Mouse (Mus musculus) monocyte, adult 5-6 weeks (primary cell): ENCODE measurements around the gene Psmb2. TPM values are rescaled to one million over a fixed set of nuclear protein-coding genes. Genes with fewer than 3 reads are reported as not detected.
A peak's percentile ranks its signal among the peaks of the same experiment; 100 is the strongest.

Experiments
- ATAC-seq: fragments of 153-309, 156-312 bp; replicated peaks from 2 replicates; pipeline ENCODE4 v1.8.0; 2017; ENCODE audit warnings: mild to moderate bottlenecking; ENCODE audit not compliant: low TSS enrichment, insufficient number of reproducible peaks, severe bottlenecking, poor library complexity, low FRiP score
- total RNA-seq: library from RNA; stranded (forward); fragments of 200-1000, 200-491, 200-594 nt; gene quantifications from 3 replicates; pipeline ENCODE4 v1.2.3, GENCODE M21; 2017

The Psmb2 gene
- total RNA-seq, 1 experiment from 2014 or later = 85.4 TPM

DNA sequence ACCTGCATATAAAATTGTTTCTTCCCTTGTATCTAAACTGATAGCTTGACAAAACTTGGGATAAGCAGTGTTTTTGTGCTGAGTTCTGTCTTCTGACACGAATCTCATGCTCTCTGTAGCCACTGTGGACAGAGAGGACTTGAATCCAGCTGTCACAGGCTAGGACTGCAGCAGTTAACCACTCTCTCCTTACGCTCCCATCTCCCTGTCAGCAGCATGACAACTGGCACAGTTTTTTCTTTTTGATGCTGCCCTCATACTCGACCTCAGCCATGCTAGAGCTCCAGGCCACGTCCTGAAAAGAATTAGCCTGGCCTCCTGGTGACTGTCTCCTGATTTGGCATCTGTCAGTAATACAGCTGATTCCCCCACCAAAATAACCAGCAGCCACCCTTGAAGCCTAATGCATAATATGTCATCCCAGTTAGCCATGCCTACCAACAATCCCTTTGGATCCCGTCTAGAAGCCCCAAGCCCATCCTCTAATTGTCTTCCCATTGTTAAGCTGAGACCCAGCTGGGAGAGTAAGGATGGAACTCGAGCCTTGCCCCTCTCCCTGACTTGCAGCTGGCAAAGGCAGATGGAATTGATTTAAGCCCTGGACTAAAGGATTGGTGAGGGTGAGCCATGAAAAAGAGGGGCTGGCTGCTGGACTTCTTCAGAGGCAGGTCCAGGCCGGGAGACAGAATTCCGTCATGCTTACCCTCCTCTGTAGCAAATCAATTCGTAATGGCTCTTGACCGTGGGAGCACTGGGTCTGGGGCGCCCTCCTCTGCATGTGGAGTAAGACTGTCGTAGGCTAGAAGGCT is 29.4 kb downstream of the Psmb2 start:
- no peak for ATAC-seq

DNA sequence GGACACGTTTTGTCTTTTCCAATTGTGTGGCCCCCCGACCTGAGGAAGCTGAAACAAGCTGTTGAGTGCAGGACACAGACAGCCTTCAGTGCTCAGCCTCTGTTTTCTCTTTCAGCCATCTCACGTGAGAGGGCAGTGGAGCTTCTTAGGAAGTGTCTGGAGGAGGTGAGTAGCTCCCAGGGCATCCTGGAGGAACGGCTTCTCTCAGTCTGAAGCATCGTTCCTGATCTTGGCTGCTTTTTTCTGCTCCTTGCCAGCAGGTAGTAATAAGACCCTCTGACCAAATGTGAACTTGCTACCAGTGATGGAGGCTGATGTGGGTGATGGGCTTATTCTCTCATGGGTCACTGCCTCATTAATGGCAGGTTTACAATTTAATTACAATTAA is 30.0 kb downstream of the Psmb2 start:
- ATAC-seq = no peak

DNA sequence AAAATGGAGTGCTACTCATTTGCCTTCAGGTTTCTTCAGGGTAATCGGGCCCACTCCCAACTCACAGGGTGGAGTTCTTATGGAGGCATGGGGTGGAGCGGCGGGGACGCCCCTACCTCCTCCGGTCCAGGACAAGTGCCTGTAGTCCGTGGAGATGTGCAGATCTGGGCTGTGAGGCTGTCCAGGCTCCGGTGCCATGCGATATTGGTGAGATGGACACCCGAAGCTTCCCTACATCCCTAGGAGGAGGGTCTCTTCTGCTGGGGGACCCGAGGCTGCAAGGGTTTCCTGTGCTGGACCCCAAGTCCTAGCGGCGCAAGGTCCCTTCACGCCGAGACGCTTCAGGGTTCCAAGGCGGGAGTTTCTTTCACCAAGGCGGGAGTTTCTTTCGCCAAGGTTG is 54.7 kb downstream of the Psmb2 start:
- no peak for ATAC-seq

DNA sequence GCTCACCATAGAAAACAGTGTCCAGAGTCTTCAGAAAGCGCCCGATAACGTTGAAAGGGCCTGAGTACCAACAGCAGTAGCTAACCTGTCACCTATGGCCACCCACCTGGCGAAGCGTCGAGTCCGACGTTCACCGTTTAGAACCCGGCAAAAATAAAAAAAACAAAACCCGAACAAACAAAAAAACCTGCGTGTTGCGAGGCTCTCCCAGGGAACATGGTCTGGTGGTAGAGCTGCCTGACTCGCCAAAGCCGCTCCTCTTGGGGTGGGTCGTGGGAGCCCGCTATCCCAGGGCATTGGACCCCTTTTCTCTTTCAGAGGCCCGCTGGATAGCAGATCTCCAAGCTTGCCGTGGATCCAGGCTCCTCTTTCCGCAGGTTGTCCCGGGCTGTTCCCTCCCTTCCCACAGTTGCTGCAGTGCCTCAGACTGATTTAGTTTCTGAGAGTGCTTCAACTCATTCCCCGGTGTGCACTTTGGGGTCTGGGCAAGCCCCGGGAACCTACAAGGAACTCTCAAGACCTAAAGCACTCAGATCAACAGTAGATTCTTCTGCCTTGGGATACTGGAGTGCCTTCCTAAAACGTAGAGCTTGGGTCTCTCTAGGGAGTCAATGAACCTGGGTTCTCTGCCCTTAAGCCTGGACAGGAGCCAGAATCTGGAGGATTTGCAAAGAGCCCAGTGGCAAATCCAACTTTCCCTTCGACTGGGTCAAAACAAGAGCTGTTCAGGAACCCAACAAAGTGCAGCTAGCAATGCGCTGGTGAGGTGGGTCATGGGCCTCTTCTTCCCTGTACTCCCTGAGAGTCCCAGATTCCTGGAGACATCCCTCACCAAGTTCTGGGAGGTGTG is 55.3 kb downstream of the Psmb2 start:
- ATAC-seq = no peak

DNA sequence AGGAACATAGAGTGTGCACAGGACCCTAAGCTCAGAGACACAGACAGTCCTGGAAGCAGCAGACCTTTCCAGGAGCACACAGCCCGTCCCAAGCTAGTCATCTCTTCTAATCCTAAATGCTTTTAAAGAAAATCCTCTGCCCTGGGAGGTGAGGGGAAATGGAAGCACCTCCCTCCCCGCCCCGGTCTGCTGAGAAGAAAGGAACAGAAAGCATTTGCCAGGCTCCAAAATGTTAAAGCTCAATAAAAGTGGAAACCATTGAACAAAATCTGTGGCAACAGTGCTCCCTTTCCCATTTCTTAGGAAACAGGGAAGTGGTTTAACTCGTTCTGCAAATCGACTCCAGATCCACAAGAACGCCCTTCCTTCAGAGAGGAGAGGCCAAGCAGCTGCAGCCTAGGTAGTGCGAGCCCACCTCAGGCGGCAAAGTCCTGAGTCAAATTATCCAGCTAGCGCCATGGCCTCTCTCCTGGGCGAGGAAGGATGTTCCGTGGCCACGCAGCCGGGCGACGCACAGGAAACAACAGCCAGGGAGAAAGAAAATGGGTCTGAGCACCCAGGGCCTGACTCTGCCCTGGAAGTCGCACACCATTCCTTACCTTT is 56.7 kb downstream of the Psmb2 start:
- no peak for ATAC-seq

DNA sequence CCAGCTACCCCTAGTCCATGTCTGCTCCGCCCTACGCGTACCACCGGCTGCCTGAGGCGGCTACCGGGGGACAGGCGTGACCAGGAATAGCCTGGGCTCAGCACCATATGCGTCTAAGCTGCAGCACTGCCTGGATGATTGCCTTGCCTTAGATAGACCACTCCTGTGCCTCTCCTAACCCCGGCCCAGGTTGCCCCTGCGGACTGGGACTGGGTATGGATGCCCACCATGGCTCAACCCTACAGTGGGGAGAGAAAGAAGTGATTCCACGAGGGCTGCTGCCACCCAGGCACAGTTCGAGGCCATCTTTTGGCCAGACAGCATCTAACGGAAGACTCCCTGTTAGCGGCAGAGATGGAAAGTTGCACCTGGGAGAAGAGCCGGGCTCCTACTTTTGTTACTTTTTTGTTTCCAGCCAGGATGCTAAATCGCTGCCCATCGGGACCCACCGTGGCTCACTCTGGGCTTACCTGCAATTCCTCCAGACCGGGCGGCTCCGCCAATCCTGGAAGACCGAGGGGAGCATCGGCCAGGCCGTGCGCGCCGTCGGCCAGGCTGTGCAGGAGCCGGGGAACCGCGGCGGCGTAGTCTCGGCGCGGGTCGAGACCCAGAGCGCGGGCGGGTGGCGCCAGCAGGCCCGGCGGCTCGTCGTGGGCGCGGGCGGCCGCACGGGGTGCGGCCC is 57.4 kb downstream of the Psmb2 start:
- ATAC-seq = no peak

DNA sequence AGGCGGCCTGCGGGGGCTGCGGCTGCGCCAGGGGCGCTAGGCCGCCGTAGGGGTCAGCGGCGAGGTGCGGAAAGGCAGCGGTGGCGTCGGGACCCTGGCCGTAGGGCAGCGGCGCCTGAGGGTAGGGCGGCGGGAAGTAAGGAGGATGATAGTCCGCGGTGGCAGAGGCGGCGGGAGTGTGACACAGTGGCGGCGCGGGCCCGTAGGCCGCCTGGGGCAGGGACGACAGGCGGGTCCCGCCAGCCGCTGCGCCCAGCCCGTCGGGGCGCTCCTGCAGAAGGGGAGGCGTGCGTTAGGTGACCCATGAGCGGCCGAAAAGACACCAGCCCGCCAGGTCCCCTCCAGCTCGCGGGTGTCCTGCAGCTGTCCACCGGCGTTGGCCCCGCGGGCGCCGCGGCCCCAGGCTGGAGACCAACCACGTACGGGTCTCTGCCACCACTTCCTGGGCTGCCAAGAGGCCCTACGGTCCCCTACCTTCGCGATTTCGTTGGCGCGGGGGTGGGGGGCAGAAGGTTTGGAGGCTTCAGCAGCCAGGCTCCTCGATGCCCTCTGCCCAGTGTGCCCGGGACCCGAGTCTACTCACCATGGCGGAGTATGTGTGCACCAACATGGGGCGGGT is 58.1 kb downstream of the Psmb2 start:
- no peak for ATAC-seq

DNA sequence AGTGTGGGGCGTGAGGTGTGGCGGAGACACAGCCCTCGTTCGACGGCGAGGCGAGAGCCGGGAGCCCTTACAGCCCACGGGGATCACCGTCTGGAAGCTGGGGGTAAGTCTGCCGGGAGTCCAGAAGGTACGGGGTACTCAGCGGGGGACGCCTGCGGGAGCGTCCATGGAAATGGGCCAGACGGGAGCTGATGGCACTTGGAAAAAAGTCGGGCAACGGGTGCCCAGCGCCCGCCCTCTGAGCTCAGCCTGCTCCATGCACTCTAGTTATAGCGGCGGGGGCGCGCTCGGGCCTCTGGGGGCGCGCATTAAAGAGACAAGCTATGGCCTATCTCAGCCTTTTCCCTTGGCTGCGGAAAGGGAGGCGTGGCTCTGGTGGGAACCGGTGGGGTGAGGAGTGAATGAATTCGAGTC is 58.6 kb downstream of the Psmb2 start, which contains the start of gene Tfap2e:
TSS of gene Tfap2e (minus strand) at position 240 of the 414 bp plus-strand sequence.
- no peak for ATAC-seq

DNA sequence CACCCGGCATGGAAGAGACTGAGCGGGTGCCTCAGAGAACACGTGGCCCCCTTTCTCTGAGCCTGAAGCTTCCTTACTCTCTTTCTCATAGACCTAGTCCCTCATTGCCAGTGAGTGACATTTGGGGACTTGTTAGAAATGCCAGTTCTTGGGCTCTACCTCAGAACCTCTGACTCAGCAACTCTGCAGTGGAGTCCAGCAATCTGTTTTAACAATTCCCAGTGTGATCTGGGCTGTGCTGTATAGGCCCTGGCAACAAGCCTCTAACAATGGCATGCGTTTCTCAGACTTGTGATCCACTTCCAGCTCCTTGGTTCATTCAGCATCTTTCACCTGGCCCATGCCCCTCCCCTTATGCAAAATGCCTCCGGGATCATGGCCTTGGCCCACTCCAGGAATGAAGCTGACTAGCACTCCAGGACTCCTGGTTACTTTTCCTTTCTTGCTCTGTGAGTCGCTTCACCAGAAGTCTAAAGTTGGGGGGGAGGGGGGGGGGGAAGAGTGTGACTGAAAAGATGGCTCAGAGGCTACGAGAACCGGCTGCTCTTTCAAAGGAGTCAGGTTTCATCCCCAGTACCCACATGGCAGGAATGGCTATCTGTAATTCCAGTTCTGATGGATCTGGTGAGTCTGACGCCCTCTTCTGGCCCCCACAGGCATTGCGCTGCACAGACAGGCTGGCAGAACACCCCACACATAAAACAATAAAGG is 62.7 kb downstream of the Psmb2 start:
- no peak for ATAC-seq

DNA sequence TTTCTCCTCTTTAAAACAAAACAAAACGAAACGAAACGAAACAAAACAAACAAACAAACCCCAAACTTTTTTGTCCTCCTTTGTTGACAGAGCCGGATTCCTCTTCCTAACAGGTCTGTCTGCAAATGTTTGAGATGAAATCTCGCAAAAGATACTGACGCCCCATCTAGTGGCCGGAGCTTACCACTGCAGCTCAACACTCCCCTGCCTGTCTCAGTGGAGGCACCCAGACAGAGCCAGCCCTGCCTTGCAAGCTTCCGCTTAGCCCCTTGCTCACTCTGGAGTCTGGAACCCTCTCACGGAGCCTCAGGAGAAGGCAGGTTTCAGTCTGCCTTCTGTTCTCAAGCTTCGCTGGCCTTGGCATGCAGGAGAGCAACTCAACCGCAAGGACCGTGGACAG is 64.0 kb downstream of the Psmb2 start:
- peak; percentile 81 for ATAC-seq

DNA sequence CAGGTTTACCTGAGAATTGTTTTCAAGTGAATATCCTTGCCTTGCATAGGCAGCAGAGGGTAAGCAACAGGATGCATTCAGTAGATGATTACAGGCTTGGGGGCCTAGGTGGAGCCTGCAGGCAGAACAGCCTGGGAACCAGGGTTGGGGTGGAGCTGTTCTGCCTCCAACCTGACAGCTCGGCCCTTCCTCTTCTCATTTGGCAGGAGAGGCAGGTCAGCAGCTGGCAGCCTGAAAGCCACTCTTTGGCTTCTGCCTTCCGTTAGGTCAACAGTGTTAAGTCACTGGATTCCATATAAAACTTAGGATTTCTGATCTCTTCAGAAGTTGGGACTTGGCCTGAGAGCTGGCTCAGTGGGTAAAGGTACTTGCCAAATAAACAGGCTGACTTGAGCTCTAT is 65.5 kb downstream of the Psmb2 start:
- ATAC-seq = no peak

DNA sequence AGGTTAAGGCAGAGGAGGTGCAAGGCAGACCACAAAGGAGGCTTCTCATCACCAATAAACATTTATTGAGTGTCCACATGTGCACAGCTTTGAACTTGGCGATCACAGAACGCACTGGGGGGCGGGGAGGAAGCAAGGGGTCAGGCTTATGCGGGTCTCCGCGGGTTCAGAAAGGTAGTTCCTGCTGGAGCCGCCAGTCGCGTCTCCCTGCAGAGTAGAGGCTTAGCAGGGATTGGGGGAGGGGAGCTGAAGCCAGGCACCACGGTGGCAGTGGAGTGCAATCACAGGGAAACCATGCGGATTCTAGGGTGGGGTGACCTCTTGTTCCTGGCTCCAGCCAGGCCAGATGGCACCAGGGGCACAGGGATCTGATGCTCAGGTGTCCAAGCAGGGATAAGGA is 66.3 kb downstream of the Psmb2 start:
- ATAC-seq = no peak

DNA sequence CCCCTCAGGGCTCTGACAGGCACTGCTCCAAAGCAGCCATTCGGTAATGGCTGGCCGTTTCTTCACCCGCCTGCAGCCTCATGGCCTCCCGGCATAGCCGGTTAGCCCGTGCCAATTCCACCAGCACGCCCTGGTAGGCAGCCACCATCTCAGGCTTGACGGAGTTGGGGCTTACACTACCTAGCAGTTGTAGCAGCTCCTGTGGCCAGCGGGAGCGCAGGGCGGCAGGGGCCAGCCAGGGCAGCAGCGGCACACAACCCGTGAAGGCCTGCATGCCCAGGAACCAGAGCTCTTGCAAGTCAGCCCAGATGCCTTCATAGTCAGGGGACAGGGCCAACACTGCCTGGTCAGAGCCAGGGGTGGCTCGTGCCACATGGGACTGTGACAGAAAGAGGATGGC is 67.4 kb downstream of the Psmb2 start:
- no peak for ATAC-seq

DNA sequence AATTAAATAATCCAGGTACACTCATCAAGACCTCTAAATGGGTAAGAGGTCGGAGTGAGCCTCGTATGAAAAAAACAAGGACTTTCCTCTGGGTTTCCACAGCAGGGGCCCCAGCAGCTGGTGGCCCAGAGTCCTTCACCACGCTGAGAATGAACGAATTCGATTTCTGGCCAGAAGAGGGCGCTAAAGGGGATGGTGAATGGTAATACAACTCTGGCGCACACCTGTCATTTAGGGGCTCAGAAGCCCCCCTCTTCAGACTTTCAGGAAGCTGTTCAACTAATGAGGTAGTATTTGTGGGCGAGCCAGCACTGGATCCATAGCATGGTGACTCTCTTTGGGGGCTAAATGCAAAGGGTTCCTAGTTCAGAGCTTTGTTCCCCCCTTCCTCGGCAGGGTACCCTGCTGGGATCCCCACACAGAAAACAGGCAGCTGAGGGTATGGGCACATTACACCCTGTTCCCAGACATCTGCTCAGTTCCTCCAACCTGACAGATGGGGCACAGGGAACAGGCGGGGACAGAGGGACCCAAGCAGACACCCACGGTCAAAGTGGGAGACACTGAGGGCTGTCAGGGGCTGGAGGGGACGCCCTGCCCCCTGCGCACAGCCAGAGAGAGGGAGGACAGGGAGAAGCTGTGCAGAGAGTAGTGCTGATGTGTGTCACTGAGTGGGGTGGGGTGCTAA is 68.2 kb downstream of the Psmb2 start:
- no peak for ATAC-seq

DNA sequence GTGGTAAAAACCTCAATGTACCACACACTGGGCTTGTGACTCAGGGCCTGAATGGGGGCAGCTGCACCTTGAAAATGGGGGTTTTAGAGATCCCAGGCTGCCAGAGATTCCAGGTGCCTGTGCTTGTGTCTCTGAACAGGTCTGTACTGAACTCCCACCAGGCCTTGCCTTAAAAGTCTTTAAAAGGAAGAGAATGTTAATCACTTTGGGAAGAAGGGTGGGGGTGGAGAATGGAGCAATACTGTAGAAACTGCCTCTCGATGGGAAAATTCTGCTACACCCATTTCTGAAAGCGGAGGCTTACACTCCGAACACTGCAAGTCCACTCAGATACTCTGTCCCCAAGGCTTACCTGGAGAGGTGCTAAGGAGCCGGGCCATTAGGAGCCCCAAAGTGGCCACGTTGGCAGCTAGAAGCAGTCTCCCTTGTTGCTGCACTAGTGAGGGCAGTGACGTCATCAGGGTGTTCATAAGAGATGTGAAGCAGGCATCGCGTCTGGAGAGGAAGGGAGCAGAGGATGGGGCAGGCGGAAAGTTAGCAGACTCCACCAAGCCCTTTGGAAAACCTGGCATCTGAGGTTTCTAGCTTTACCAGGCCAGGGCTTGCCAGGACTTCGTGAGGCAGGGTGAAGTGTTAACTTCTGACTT is 68.9 kb downstream of the Psmb2 start:
- ATAC-seq = no peak

DNA sequence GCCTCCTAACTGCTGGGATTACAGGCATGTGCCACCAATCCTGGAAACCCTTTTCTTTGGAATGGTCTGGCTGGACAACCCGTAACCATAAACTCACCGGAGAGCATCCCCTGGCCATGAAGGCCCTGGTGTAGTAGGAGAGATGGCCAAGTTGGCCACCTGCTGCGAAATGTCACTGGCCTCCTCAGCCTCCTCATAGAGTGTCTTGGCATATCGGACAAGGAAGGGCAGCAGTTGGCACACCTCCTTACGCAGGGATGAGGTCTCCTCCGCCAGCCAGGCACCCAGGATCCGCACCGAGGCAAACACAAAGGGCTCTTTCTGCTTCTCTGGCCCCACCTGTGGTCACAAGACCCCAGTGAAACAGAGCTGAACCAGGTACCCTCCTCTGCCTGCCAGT is 71.0 kb downstream of the Psmb2 start:
- no peak for ATAC-seq

DNA sequence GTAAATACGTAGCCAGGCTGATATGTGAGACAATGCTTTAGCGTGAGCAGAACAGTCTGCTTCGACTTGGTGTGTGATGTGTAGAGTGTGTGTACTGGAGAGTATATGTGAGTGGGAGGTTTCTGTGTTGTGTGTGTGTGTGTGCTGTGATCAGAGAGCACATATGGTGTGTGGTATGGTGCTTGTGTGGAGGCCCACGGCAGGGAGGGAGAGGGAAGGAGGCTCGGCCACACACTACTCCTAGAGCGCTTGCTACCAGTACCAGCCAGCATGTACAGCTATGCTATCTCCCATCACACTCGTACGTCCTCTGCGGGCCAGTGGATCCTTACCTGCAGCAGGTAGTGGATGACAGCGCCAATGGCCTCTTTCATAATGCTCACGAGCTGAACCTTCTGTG is 72.1 kb downstream of the Psmb2 start:
- no peak for ATAC-seq
